Mouse (Mus musculus): ENCODE measurements around the gene Mcf2l. TPM values are rescaled to one million over a fixed set of nuclear protein-coding genes. Genes with fewer than 3 reads are reported as not detected.

Mcf2l gene
- total and polyA plus RNA-seq, 2 experiments from 2014 or later = 94.1 to 298 TPM

- TF ChIP-seq CTCF (IDR thresholded peaks at IDR 0.05; ENCODE audit: low read depth) = no peak
- Histone ChIP-seq H3K4me3 (ENCODE audit: low read length) (no peak overlapping the region), H3K4me2 (ENCODE audit: low read depth, low read length) (no peak overlapping the region), H3K9ac (replicated peaks; ENCODE audit: low read length) (0 out of 2 replicates have a peak overlapping the region, but pooled peaks have one; percentile 0), H3K36me3 (ENCODE audit: insufficient read depth, low read length) (no peaks in the 10 kb centered on the region), H3K27ac (no peak overlapping the region), H3K27me3 (ENCODE audit: insufficient read depth, low read length) (no peaks in the 10 kb centered on the region), H3K9me3 (ENCODE audit: low read length) (no peaks in the 10 kb centered on the region), H3K4me1 (ENCODE audit: insufficient read depth, low read length) (no peaks in the 10 kb centered on the region)
- ATAC-seq (no peak), DNase-seq (ENCODE audit: low spot score) (no peak)
- WGBS = 75% methylated on average over 21 of the region's 21 CpGs
Observed at GRCm38 (mm10) chr8:12883051-12884004, 9.7 kb downstream of the Mcf2l start.

DNA sequence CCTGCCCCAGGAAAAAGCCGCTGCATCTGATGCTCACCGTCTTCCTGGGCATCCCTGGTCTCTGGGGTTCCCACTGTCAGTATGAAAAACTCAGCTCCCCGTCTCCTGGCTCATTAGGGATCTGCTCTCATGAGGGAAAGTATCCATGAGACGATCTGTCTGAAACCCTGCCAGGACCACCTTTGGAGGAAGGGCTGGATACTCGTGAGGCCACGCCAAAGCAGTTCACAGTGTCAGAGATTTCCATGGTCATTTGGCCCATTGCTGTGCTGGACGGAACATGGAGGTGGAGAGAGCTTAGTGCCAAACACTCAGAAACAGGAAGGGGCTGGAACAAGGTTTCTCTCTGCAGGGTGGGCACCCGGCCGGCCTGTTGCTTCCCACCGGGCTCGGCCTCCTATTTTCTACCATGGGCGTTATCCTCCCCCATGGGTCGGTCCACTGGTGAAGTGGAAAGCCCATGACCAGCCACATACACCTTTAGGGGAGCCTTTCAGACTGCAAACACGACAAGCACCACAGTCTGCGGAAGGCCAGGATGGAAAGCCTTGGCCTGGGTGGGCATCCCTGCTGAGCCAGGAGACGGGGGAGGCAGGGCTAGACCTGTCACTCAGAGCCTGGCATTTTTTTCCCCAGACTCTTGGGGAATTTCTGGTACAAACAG is 14.3 kb downstream of the Mcf2l start:
- ATAC-seq (no peak), DNase-seq (ENCODE audit: low spot score) (no peak)
- H3K36me3 ChIP-seq (ENCODE audit: insufficient read depth, low read length) = no peaks in the 10 kb centered on the region

GRCm38 (mm10) chr8:12889046-12889598 is 15.5 kb downstream of the Mcf2l start:
- DNase-seq (ENCODE audit: low spot score) (peak; percentile 27), ATAC-seq (0 out of 2 replicates have a peak, but pooled peaks have one; percentile 16)

More for the DNA sequence above, 14.3 kb downstream of the Mcf2l start:
- Histone ChIP-seq H3K4me2 (ENCODE audit: low read depth, low read length) (no peak overlapping the region), H3K9ac (replicated peaks; ENCODE audit: low read length) (no peak overlapping the region), H3K4me1 (ENCODE audit: insufficient read depth, low read length) (no peaks in the 10 kb centered on the region), H3K4me3 (ENCODE audit: low read length) (no peak overlapping the region), H3K27ac (no peak overlapping the region), H3K27me3 (ENCODE audit: insufficient read depth, low read length) (no peaks in the 10 kb centered on the region), H3K9me3 (ENCODE audit: low read length) (no peaks in the 10 kb centered on the region)
- WGBS = 73% methylated on average over 16 of the region's 16 CpGs
- TF ChIP-seq CTCF (IDR thresholded peaks at IDR 0.05; ENCODE audit: low read depth) = no peak

GRCm38 (mm10) chr8:12892882-12893446 is 19.4 kb downstream of the Mcf2l start:
- H3K27me3 ChIP-seq (ENCODE audit: insufficient read depth, low read length) = no peaks in the 10 kb centered on the region
- no peak overlapping the region for H3K4me3 ChIP-seq (ENCODE audit: low read length)
- TF ChIP-seq CTCF (IDR thresholded peaks at IDR 0.05; ENCODE audit: low read depth) = no peak
- no peak overlapping the region for H3K9ac ChIP-seq (replicated peaks; ENCODE audit: low read length)
- no peak overlapping the region for H3K27ac ChIP-seq
- ATAC-seq = no peak
- H3K9me3 ChIP-seq (ENCODE audit: low read length) = no peaks in the 10 kb centered on the region
- WGBS = 78% methylated on average over 5 of the region's 5 CpGs
- DNase-seq (ENCODE audit: low spot score) = no peak
- no peak overlapping the region for H3K4me2 ChIP-seq (ENCODE audit: low read depth, low read length)
- no peaks in the 10 kb centered on the region for H3K4me1 ChIP-seq (ENCODE audit: insufficient read depth, low read length)
- no peaks in the 10 kb centered on the region for H3K36me3 ChIP-seq (ENCODE audit: insufficient read depth, low read length)

More at GRCm38 (mm10) chr8:12889046-12889598, 15.5 kb downstream of the Mcf2l start:
- Histone ChIP-seq H3K4me3 (ENCODE audit: low read length) (no peak overlapping the region), H3K9me3 (ENCODE audit: low read length) (no peaks in the 10 kb centered on the region), H3K27me3 (ENCODE audit: insufficient read depth, low read length) (no peaks in the 10 kb centered on the region), H3K36me3 (ENCODE audit: insufficient read depth, low read length) (no peaks in the 10 kb centered on the region), H3K4me1 (ENCODE audit: insufficient read depth, low read length) (no peaks in the 10 kb centered on the region), H3K9ac (replicated peaks; ENCODE audit: low read length) (no peak overlapping the region), H3K4me2 (ENCODE audit: low read depth, low read length) (no peak overlapping the region), H3K27ac (no peak overlapping the region)
- no peak for TF ChIP-seq CTCF (IDR thresholded peaks at IDR 0.05; ENCODE audit: low read depth)
- WGBS = 59% methylated on average over 11 of the region's 11 CpGs

DNA sequence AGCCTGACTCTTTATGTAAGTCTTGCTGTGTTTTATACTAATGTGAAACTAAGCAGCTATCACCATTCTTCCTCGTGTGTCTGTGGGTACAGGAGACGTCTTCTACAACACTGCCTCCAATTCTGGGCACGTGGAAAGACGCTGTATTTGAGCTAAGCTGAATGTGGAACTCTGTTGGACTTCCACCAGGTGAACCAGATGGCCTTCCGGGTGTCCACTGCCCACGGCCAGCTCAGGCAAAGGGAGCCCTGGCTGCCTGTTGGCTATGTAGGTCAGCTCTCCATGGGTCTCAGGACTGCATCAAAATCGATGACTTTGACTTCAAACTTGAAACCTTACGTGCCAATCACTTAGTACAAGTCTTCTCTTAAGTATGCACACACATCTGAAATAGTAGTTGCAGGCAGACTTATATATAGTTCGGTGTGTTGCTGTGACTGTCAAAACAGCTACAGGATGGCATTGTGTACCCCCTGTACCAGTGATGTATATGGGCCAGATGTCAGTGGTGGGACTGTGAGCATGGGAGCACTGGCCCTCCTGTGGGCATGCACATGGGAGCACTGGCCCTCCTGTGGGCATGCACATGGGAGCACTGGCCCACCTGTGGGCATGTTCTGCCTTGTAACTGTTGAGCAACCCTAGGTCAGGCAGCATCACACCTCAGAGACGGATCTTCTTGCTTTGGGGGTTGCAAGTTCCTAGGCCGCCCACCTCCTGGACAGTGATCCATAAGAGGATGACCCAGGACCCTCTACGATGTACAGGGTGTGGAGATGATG is 20.4 kb downstream of the Mcf2l start:
- no peak overlapping the region for H3K4me3 ChIP-seq (ENCODE audit: low read length)
- TF ChIP-seq CTCF (IDR thresholded peaks at IDR 0.05; ENCODE audit: low read depth) = no peak
- WGBS = 83% methylated on average over 12 of the region's 12 CpGs
- H3K27me3 ChIP-seq (ENCODE audit: insufficient read depth, low read length) = no peaks in the 10 kb centered on the region
- H3K4me1 ChIP-seq (ENCODE audit: insufficient read depth, low read length) = no peaks in the 10 kb centered on the region
- ATAC-seq = no peak
- no peak overlapping the region for H3K9ac ChIP-seq (replicated peaks; ENCODE audit: low read length)
- no peak overlapping the region for H3K27ac ChIP-seq
- H3K9me3 ChIP-seq (ENCODE audit: low read length) = no peaks in the 10 kb centered on the region
- DNase-seq (ENCODE audit: low spot score) = no peak
- no peak overlapping the region for H3K4me2 ChIP-seq (ENCODE audit: low read depth, low read length)
- no peaks in the 10 kb centered on the region for H3K36me3 ChIP-seq (ENCODE audit: insufficient read depth, low read length)

All from hindbrain, postnatal 0 days (tissue).